Mouse (Mus musculus): ENCODE measurements around the gene Ubc. TPM values are rescaled to one million over a fixed set of nuclear protein-coding genes. Genes with fewer than 3 reads are reported as not detected.

Gene Ubc
- polyA plus RNA-seq, 1 experiment, result 848 TPM

- peaks cover 4% of the 10 kb centered on the region; the same call in 1 of the 2 replicates for H3K4me1 ChIP-seq (ENCODE audit: control insufficient read depth, insufficient read depth, insufficient read length, low read length)
- H3K27me3 ChIP-seq (ENCODE audit: control insufficient read depth, insufficient read depth, low read length), result no peaks in the 10 kb centered on the region
- H3K4me3 ChIP-seq (ENCODE audit: low read depth, low read length), result no peak overlapping the region
- peaks cover 26% of the 10 kb centered on the region for H3K36me3 ChIP-seq (ENCODE audit: control insufficient read depth, insufficient read depth, low read length)
- TF ChIP-seq POLR2A (IDR thresholded peaks at IDR 0.05; ENCODE audit: low read depth, low read length) (no peak), CTCF (IDR thresholded peaks at IDR 0.05; ENCODE audit: extremely low read depth, insufficient read length, insufficient replicate concordance, low read depth, low read length) (no peak)
- WGBS, result 45% methylated on average over 8 of the region's 8 CpGs
- no peak overlapping the region for H3K27ac ChIP-seq (ENCODE audit: insufficient read depth, low read depth, low read length)
Observed at GRCm38 (mm10) chr5:125385215-125385940, 4.6 kb downstream of the Ubc start.

DNA sequence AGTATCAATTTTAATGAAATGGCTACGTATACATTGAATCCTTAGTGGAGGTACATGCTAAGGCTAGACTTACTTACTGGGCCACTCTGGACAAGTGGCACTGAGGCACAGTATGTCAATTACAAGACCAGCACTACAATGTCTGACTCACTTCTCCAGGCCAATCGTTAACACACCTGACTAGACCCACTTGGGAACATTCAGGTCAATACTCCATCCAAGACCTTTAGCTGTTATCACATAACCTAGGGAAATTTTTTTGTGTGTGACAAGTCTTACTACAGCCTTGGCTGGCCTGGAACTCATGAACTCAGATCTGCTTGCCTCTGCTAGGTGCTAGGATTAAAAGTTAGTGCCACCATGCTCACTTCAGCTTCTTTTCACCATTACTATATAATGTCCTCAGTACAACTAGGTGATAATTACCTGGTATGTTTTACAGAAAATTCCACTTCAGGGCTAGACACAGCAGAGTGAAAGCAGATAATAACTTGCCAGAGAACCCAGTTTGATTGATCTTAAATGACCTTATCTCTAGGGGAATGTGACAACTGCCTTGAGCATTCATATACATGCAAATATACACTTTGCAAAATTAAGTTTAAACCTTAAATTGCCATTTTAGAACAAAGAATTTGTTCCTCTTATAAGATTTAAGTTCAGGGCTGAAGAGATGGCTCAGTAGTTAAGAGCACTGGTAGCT lies 5.3 kb downstream of the Ubc start:
- TF ChIP-seq CTCF (IDR thresholded peaks at IDR 0.05; ENCODE audit: extremely low read depth, insufficient read length, insufficient replicate concordance, low read depth, low read length) (no peak), POLR2A (IDR thresholded peaks at IDR 0.05; ENCODE audit: low read depth, low read length) (no peak)
- no peak overlapping the region for H3K4me3 ChIP-seq (ENCODE audit: low read depth, low read length)
- whole genome bisulfite sequencing, result 50% methylated on average over 2 of the region's 2 CpGs

GRCm38 (mm10) chr5:125383637-125384420 lies 6.2 kb downstream of the Ubc start:
- WGBS, result 25% methylated on average over 3 of the region's 3 CpGs

More for the DNA sequence above, 5.3 kb downstream of the Ubc start:
- Histone ChIP-seq H3K36me3 (ENCODE audit: control insufficient read depth, insufficient read depth, low read length) (peaks cover 26% of the 10 kb centered on the region), H3K27me3 (ENCODE audit: control insufficient read depth, insufficient read depth, low read length) (no peaks in the 10 kb centered on the region), H3K4me1 (ENCODE audit: control insufficient read depth, insufficient read depth, insufficient read length, low read length) (peaks cover 4% of the 10 kb centered on the region; the same call in 1 of the 2 replicates), H3K27ac (ENCODE audit: insufficient read depth, low read depth, low read length) (no peak overlapping the region)

GRCm38 (mm10) chr5:125382673-125383558 lies 7.1 kb downstream of the Ubc start:
- peaks cover 18% of the 10 kb centered on the region for H3K36me3 ChIP-seq (ENCODE audit: control insufficient read depth, insufficient read depth, low read length)
- no peak overlapping the region for H3K4me3 ChIP-seq (ENCODE audit: low read depth, low read length)
- H3K4me1 ChIP-seq (ENCODE audit: control insufficient read depth, insufficient read depth, insufficient read length, low read length), result peaks cover 4% of the 10 kb centered on the region; the same call in 1 of the 2 replicates
- H3K27me3 ChIP-seq (ENCODE audit: control insufficient read depth, insufficient read depth, low read length), result no peaks in the 10 kb centered on the region
- 24% methylated on average over 6 of the region's 6 CpGs for WGBS
- TF ChIP-seq POLR2A (IDR thresholded peaks at IDR 0.05; ENCODE audit: low read depth, low read length), result no peak
- peak; percentile 60; the same call in 1 of the 2 replicates for TF ChIP-seq CTCF (IDR thresholded peaks at IDR 0.05; ENCODE audit: extremely low read depth, insufficient read length, insufficient replicate concordance, low read depth, low read length)
- no peak overlapping the region for H3K27ac ChIP-seq (ENCODE audit: insufficient read depth, low read depth, low read length)

More at GRCm38 (mm10) chr5:125383637-125384420, 6.2 kb downstream of the Ubc start:
- Histone ChIP-seq H3K27me3 (ENCODE audit: control insufficient read depth, insufficient read depth, low read length) (no peaks in the 10 kb centered on the region), H3K36me3 (ENCODE audit: control insufficient read depth, insufficient read depth, low read length) (peaks cover 26% of the 10 kb centered on the region), H3K4me3 (ENCODE audit: low read depth, low read length) (no peak overlapping the region), H3K4me1 (ENCODE audit: control insufficient read depth, insufficient read depth, insufficient read length, low read length) (peaks cover 4% of the 10 kb centered on the region; the same call in 1 of the 2 replicates), H3K27ac (ENCODE audit: insufficient read depth, low read depth, low read length) (no peak overlapping the region)
- TF ChIP-seq POLR2A (IDR thresholded peaks at IDR 0.05; ENCODE audit: low read depth, low read length) (no peak), CTCF (IDR thresholded peaks at IDR 0.05; ENCODE audit: extremely low read depth, insufficient read length, insufficient replicate concordance, low read depth, low read length) (no peak)

- Histone ChIP-seq H3K27ac (ENCODE audit: insufficient read depth, low read depth, low read length) (no peak overlapping the region), H3K36me3 (ENCODE audit: control insufficient read depth, insufficient read depth, low read length) (peaks cover 18% of the 10 kb centered on the region)
- WGBS, result 62% methylated on average over 5 of the region's 5 CpGs
Observed at GRCm38 (mm10) chr5:125381954-125382672, 7.9 kb downstream of the Ubc start.

More at GRCm38 (mm10) chr5:125381954-125382672, 7.9 kb downstream of the Ubc start:
- H3K4me1 ChIP-seq (ENCODE audit: control insufficient read depth, insufficient read depth, insufficient read length, low read length), result peaks cover 4% of the 10 kb centered on the region; the same call in 1 of the 2 replicates
- H3K4me3 ChIP-seq (ENCODE audit: low read depth, low read length), result no peak overlapping the region
- H3K27me3 ChIP-seq (ENCODE audit: control insufficient read depth, insufficient read depth, low read length), result no peaks in the 10 kb centered on the region
- TF ChIP-seq POLR2A (IDR thresholded peaks at IDR 0.05; ENCODE audit: low read depth, low read length) (no peak), CTCF (IDR thresholded peaks at IDR 0.05; ENCODE audit: extremely low read depth, insufficient read length, insufficient replicate concordance, low read depth, low read length) (no peak)

Measured in small intestine, adult 2 months (tissue).